Mouse (Mus musculus): ENCODE results near the gene Gm1043. TPM values are rescaled to one million over a fixed set of nuclear protein-coding genes. Genes with fewer than 3 reads are reported as not detected.

Gm1043 gene
- polyA plus RNA-seq, 1 experiment: not detected

DNA sequence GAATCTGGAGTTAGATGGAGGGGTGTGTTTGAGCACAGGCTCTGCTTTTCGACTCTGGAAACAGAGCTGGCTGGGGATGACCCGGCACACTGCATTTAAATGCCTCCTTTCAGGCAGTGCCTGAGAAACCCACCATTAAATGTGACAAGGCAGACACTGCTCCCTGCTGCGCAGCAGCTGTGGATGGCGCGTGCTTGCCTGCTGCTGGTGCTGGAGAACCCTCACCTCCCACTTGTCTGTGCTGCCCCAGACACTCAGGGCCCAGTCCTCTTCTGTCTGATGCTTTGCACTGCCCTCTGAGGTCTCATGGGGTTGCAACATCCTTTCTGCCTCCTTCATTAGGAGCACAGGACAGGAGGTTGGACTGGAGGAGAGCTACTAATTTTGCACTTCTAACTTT lies 176.6 kb downstream of the Gm1043 start:
- TF ChIP-seq CTCF (IDR thresholded peaks at IDR 0.05; ENCODE audit: insufficient read depth, low read depth, low read length) (no peak), POLR2A (IDR thresholded peaks at IDR 0.05; ENCODE audit: insufficient read depth, low read depth, low read length) (no peak)
- Histone ChIP-seq H3K4me3 (ENCODE audit: insufficient read depth, low read depth, low read length) (no peak overlapping the region), H3K27ac (ENCODE audit: insufficient read depth, low read depth, low read length) (peak overlapping the region; percentile 92), H3K4me1 (ENCODE audit: control insufficient read depth, insufficient read depth, low read length) (peaks cover 33% of the 10 kb centered on the region)
- 4% methylated on average over 5 of the region's 5 CpGs for WGBS

DNA sequence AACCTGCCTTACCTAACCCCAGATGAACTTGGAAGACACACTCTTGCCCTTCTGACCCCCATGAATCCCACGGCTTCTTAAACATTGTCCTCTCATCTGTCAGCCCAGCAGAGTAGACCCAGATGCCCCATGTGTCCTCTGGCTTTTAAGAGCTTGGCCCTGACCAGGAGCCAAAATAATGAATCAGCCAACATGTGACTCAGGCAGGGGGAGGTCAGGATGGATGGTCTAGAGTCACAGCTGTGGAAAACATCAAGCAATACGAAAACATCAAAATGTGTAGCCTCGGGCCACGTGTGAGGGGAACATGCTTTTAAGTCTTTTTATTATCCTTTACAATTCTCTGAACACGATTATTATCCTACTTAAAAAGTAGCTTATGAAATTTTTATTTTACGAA lies 178.6 kb downstream of the Gm1043 start:
- TF ChIP-seq CTCF (IDR thresholded peaks at IDR 0.05; ENCODE audit: insufficient read depth, low read depth, low read length) (no peak), POLR2A (IDR thresholded peaks at IDR 0.05; ENCODE audit: insufficient read depth, low read depth, low read length) (no peak)

More for the DNA sequence above, 178.6 kb downstream of the Gm1043 start:
- peaks cover 22% of the 10 kb centered on the region for H3K4me1 ChIP-seq (ENCODE audit: control insufficient read depth, insufficient read depth, low read length)
- peak overlapping the region; percentile 65 for H3K27ac ChIP-seq (ENCODE audit: insufficient read depth, low read depth, low read length)
- 28% methylated on average over 6 of the region's 6 CpGs for WGBS
- no peak overlapping the region for H3K4me3 ChIP-seq (ENCODE audit: insufficient read depth, low read depth, low read length)

Other genes starting within 250 kb of the Gm1043 start
- gene Ppp2r2c, start 216.9 kb upstream of the Gm1043 start, polyA plus RNA-seq (2012; ENCODE audit: insufficient read depth, insufficient read length, low replicate concordance, missing spikeins): 124 TPM in 1 of 2 replicates, not detected in the other
- gene Wfs1, start 96.2 kb upstream of the Gm1043 start, polyA plus RNA-seq (2012; ENCODE audit: insufficient read depth, insufficient read length, low replicate concordance, missing spikeins): not detected in 2 replicates
- gene Crmp1, start 156.6 kb downstream of the Gm1043 start, polyA plus RNA-seq (2012; ENCODE audit: insufficient read depth, insufficient read length, low replicate concordance, missing spikeins): 2,655 TPM in 1 of 2 replicates, not detected in the other